Mouse (Mus musculus) spleen, adult 2 months (tissue): Measurements from ENCODE around the gene 4930558C23Rik.

Experiments
- CTCF ChIP-seq: fragments of 200-500 bp; IDR thresholded peaks from 2 replicates; pipeline ENCODE4 v1.5.1; 2011; ENCODE audit warnings: mild to moderate bottlenecking, inconsistent platforms; ENCODE audit not compliant: insufficient read depth, insufficient read length, insufficient replicate concordance; ENCODE audit errors: extremely low read depth
- POLR2A ChIP-seq: fragments of 200-500 bp; IDR thresholded peaks from 2 replicates; pipeline ENCODE4 v1.6.1; 2011; ENCODE audit warnings: low read depth, low read length, inconsistent platforms

DNA sequence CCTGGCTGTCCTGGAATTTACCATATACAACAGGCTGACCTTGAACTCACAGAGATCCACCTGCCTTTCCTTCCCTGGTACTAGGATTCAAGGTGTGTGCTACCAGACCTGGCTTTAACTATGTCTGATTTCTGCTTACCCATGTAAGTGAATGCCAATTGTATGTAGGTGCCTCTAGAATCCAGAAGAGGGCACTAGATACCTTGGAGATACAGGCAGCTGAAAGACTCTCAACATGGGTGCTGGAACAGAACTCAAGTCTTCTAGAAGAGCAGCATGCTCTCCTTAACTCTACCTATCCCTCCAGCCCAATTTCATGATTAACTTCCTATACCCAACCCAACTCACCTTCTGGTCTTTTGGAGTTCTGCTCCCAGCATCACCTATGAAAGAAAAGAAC is 53.1 kb downstream of the 4930558C23Rik start:
- TF ChIP-seq POLR2A (no peak), CTCF (peak; percentile 23; the same call in 1 of the 2 replicates)
